Mouse (Mus musculus) CH12.LX (cell line): Measurements from ENCODE around the gene Samd1. TPM values are rescaled to one million over a fixed set of nuclear protein-coding genes. Genes with fewer than 3 reads are reported as not detected.

ENCODE experiments used
- DNase-seq: peaks from one replicate; pipeline ENCODE4 v3.0.0-alpha.2; 2013; ENCODE audit errors: extremely low read depth
- H3K27ac ChIP-seq: 2 replicates; pipeline ENCODE4 v1.5.1; 2012; ENCODE audit warnings: low read depth, mild to moderate bottlenecking, control low read depth, moderate library complexity; ENCODE audit not compliant: insufficient read depth
- H3K27me3 ChIP-seq: replicated peaks from 2 replicates; pipeline ENCODE3; 2012; ENCODE audit warnings: inconsistent platforms
- H3K36me3 ChIP-seq, 2 experiments: replicated peaks in 1 of 2; 2 replicates each; pipeline versions ENCODE3 to v1.6.1; 2012; ENCODE audit warnings: inconsistent platforms in 1 of 2, low read length in 1 of 2, mild to moderate bottlenecking in 1 of 2, mixed read lengths in 1 of 2, moderate library complexity in 1 of 2; ENCODE audit not compliant: control insufficient read depth in 1 of 2, insufficient read depth in 1 of 2
- H3K4me1 ChIP-seq, 2 experiments: 2 replicates each; pipeline ENCODE4 v1.6.1; 2012; ENCODE audit warnings: inconsistent platforms in 1 of 2, moderate library complexity in 1 of 2; ENCODE audit not compliant: insufficient read depth in 2 of 2, control insufficient read depth in 1 of 2
- H3K4me2 ChIP-seq: 2 replicates; pipeline ENCODE4 v1.6.1; 2012; ENCODE audit warnings: low read depth, mild to moderate bottlenecking, control low read depth; ENCODE audit not compliant: poor library complexity, insufficient read depth, severe bottlenecking
- H3K4me3 ChIP-seq, 3 experiments: fragments of 150-350 bp in 1 of 3; sonication (generic) in 1 of 3; replicated peaks in 1 of 3; 2 replicates each; pipeline versions ENCODE3 to v1.5.1; 2011 to 2012; ENCODE audit warnings: low read depth in 2 of 3, low read length in 2 of 3, mild to moderate bottlenecking in 2 of 3, moderate library complexity in 2 of 3, control low read depth in 1 of 3, improper control_type of control experiment in 1 of 3, inconsistent platforms in 1 of 3, mixed read lengths in 1 of 3; ENCODE audit not compliant: poor library complexity in 1 of 3
- H3K79me2 ChIP-seq: replicated peaks from 2 replicates; pipeline ENCODE4 v1.6.1; 2012; ENCODE audit warnings: mild to moderate bottlenecking, moderate library complexity; ENCODE audit not compliant: control insufficient read depth, poor library complexity, insufficient read depth, severe bottlenecking; ENCODE audit errors: extremely low read depth
- H3K9ac ChIP-seq: 2 replicates; pipeline ENCODE4 v1.6.1; 2012; ENCODE audit warnings: low read depth, mild to moderate bottlenecking, control low read depth, moderate library complexity; ENCODE audit not compliant: insufficient read depth
- H3K9me3 ChIP-seq: replicated peaks from 2 replicates; pipeline ENCODE3; 2012; ENCODE audit warnings: low read length, inconsistent platforms, mixed read lengths
- CHD1 ChIP-seq: IDR thresholded peaks from 2 replicates; pipeline ENCODE4 v1.6.1; 2012; ENCODE audit warnings: low read depth, low read length, improper control_type of control experiment, inconsistent platforms
- CHD2 ChIP-seq: IDR thresholded peaks from 2 replicates; pipeline ENCODE4 v1.6.1; 2011; ENCODE audit warnings: low read length, improper control_type of control experiment
- ELF1 ChIP-seq: IDR thresholded peaks from 2 replicates; pipeline ENCODE4 v1.6.1; 2014; ENCODE audit warnings: low read depth, mild to moderate bottlenecking, inconsistent platforms, low read length, improper control_type of control experiment
- ETS1 ChIP-seq: conservative IDR thresholded peaks from 2 replicates; pipeline ENCODE4 v1.6.1; 2012; ENCODE audit warnings: low read depth, mild to moderate bottlenecking, inconsistent platforms, low read length, improper control_type of control experiment, moderate library complexity
- GABPA ChIP-seq: IDR thresholded peaks from 2 replicates; pipeline ENCODE4 v1.6.1; 2012; ENCODE audit warnings: low read depth, low read length, improper control_type of control experiment, inconsistent platforms; ENCODE audit not compliant: insufficient replicate concordance
- HCFC1 ChIP-seq: IDR thresholded peaks from 2 replicates; pipeline ENCODE4 v1.6.1; 2012; ENCODE audit warnings: low read depth, mild to moderate bottlenecking, inconsistent platforms, low read length, improper control_type of control experiment
- JUN ChIP-seq: IDR thresholded peaks from 2 replicates; pipeline ENCODE4 v1.6.1; 2011; ENCODE audit warnings: low read depth, mild to moderate bottlenecking, low read length, improper control_type of control experiment, moderate library complexity; ENCODE audit not compliant: insufficient read depth
- JUND ChIP-seq: conservative IDR thresholded peaks from 2 replicates; pipeline ENCODE4 v1.6.1; 2011; ENCODE audit warnings: low read depth, low read length, improper control_type of control experiment
- KAT2A ChIP-seq: IDR thresholded peaks from 2 replicates; pipeline ENCODE4 v1.6.1; 2012; ENCODE audit warnings: low read length, improper control_type of control experiment, inconsistent platforms; ENCODE audit not compliant: insufficient replicate concordance
- MAFK ChIP-seq: IDR thresholded peaks from 2 replicates; pipeline ENCODE4 v1.6.1; 2011; ENCODE audit warnings: low read length, improper control_type of control experiment; ENCODE audit not compliant: insufficient replicate concordance
- MXI1 ChIP-seq: IDR thresholded peaks from 2 replicates; pipeline ENCODE4 v1.6.1; 2011; ENCODE audit warnings: mild to moderate bottlenecking, low read depth, low read length, improper control_type of control experiment
- POLR2AphosphoS2 ChIP-seq: IDR thresholded peaks from 2 replicates; pipeline ENCODE4 v1.6.1; 2011; ENCODE audit warnings: low read depth, low read length, improper control_type of control experiment
- RAD21 ChIP-seq: IDR thresholded peaks from 2 replicates; pipeline ENCODE4 v1.6.1; 2011; ENCODE audit warnings: low read depth, mild to moderate bottlenecking, low read length, improper control_type of control experiment, moderate library complexity
- RCOR1 ChIP-seq: conservative IDR thresholded peaks from 2 replicates; pipeline ENCODE4 v1.6.1; 2012; ENCODE audit warnings: low read depth, mild to moderate bottlenecking, inconsistent platforms, low read length, improper control_type of control experiment
- TBP ChIP-seq: conservative IDR thresholded peaks from 2 replicates; pipeline ENCODE4 v1.6.1; 2011; ENCODE audit warnings: low read depth, low read length, improper control_type of control experiment
- USF1 ChIP-seq: IDR thresholded peaks from 2 replicates; pipeline ENCODE4 v1.6.1; 2014; ENCODE audit warnings: low read depth, mild to moderate bottlenecking, inconsistent platforms, low read length, improper control_type of control experiment
- USF2 ChIP-seq: conservative IDR thresholded peaks from 2 replicates; pipeline ENCODE4 v1.6.1; 2011; ENCODE audit warnings: low read depth, low read length, improper control_type of control experiment
- ZMIZ1 ChIP-seq: IDR thresholded peaks from 2 replicates; pipeline ENCODE4 v1.6.1; 2012; ENCODE audit warnings: low read depth, mild to moderate bottlenecking, inconsistent platforms, low read length, improper control_type of control experiment
- dilution Hi-C: fragments of 300-500 bp; cut with MboI; formaldehyde crosslinking; loops from 2 replicates; pipeline ENCODE4 v1.14.3; 2020; ENCODE audit warnings: low sequenced_read_pairs; ENCODE audit not compliant: extremely low pct_unique_long_range_greater_than_20kb, extremely low pct_ligation_motif_present
- in situ Hi-C: fragments of 300-500 bp; cut with MboI; formaldehyde crosslinking; loops from 3 replicates; pipeline ENCODE4 v1.14.3; 2019; ENCODE audit warnings: low sequenced_read_pairs, low pct_ligation_motif_present, low pct_unique_long_range_greater_than_20kb, mixed read lengths
- polyA plus RNA-seq: library from polyadenylated mRNA; unstranded; fragments of >175 nt; gene quantifications from 2 replicates; pipeline ENCODE4 v1.2.1, GENCODE M21; 2012; ENCODE audit warnings: low read depth; ENCODE audit not compliant: insufficient read length
- total RNA-seq, 2 experiments: library from RNA; depleted of rRNA; stranded (reverse); fragments of 300-350 nt in 1 of 2; fragments of >200 nt in 1 of 2; gene quantifications; 2 replicates each; pipeline ENCODE4 v1.2.3; 2012 to 2014

The Samd1 gene
- total and polyA plus RNA-seq, 3 experiments: 42.1 to 54.5 (median 42.3) TPM

- TF ChIP-seq CHD1 (no peak), JUN (no peak), JUND (no peak), USF2 (no peak), USF1 (no peak), ZMIZ1 (no peak), RCOR1 (no peak)
These were observed 972 bp downstream of the Samd1 start (continued) for GRCm38 (mm10) chr8:83998231-83999056.

GRCm38 (mm10) chr8:83999057-83999705, 1.7 kb downstream of the Samd1 start:
- Histone ChIP-seq H3K27ac (no peak overlapping the region), H3K79me2 (peaks cover 3% of the 10 kb centered on the region; the same call in 1 of the 2 replicates), H3K9ac (peak overlapping the region; percentile 81), H3K27me3 (no peaks in the 10 kb centered on the region), H3K4me3 (peak overlapping the region; percentile 58 to 80 (median 71)), H3K36me3 (peaks cover 14 to 44% of the 10 kb centered on the region in 2 experiments)
- in situ Hi-C loops: no loop called here
- no peak for DNase-seq
- TF ChIP-seq POLR2AphosphoS2: no peak
- TF ChIP-seq RAD21: no peak
- no peak for TF ChIP-seq ELF1
- no peak for TF ChIP-seq ZMIZ1
- TF ChIP-seq USF1: no peak
- TF ChIP-seq USF2: no peak
- TF ChIP-seq ETS1: no peak
- no peak for TF ChIP-seq HCFC1
- TF ChIP-seq KAT2A: no peak
- no peak for TF ChIP-seq CHD2
- no peak for TF ChIP-seq TBP
- no peak for TF ChIP-seq MAFK
- TF ChIP-seq GABPA: no peak
- TF ChIP-seq MXI1: no peak
- TF ChIP-seq, all 38 proteins: peak for 0
- Histone ChIP-seq H3K9me3 (no peaks in the 10 kb centered on the region), H3K4me2 (peak overlapping the region; percentile 62), H3K4me1 (peaks cover 18 to 38% of the 10 kb centered on the region in 2 experiments)
- dilution Hi-C loops: no loop called here
